Mouse (Mus musculus): ENCODE data around the gene Palb2.

The Palb2 gene

DNA sequence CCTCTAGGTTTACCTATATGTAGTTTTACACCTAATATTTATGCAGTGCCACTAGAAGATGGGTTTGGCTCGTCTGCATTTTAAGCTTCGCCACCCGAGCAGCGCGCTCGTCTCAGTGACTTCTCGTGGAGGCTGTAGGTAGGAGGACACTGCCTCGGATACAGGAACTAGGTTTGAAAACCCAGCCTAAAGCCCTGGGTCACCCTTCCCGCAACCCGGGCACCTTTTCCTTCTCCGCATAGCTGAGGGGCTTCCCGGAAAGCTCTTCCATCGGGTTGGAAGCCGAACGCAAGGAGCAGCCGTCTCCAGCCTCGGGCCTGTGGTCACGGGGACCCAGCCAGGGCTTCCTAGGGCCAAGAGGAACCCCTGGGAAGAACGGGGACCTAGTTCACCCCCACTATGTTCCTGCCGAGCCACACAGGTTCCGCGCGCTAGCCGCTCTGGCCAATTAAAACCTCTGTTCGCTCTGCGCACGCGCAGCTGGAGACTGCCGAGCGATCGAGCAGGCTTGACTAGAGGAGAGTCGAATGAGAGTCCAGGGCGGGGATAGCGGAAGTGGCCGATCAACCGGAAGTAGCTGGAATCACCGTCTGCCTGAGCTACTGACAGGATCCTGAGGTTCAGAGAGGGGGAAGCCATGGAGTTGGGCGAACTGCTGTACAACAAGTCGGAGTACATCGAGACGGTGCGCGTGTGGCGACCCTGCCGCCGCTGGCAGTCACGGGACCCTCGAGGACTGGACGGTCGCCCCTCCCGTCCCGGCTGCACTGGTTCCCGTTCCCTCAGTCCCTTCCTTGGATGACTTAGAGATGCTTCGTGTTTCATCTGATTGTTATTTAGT lies at the start of gene Palb2, which contains the start of gene Dctn5:
Gene Palb2, minus strand, starts transcription at position 489 of the 841 bp plus-strand sequence.
Gene Dctn5, plus strand, starts transcription at position 545 of the 841 bp plus-strand sequence.
- TF ChIP-seq CTCF (conservative IDR thresholded peaks at IDR 0.05; ENCODE audit: low read length) (no peak), POU5F1 (IDR thresholded peaks at IDR 0.05; ENCODE audit: borderline replicate concordance, low read length) (no peak), NANOG (IDR thresholded peaks at IDR 0.05; ENCODE audit: borderline replicate concordance, low read length) (no peak)
- peak within 1 kb of the TSS; percentile 97 for H3K4me3 ChIP-seq (replicated peaks; ENCODE audit: low read length)
- H3K9me3 ChIP-seq (ENCODE audit: low read length): no peaks in the 10 kb centered on the region
- peaks cover 62% of the 10 kb centered on the region for H3K36me3 ChIP-seq (ENCODE audit: insufficient read depth, low read length)
- H3K27me3 ChIP-seq (ENCODE audit: insufficient read depth, low read length): no peaks in the 10 kb centered on the region
- peaks cover 21% of the 10 kb centered on the region for H3K4me1 ChIP-seq (replicated peaks; ENCODE audit: low read depth, low read length)

DNA sequence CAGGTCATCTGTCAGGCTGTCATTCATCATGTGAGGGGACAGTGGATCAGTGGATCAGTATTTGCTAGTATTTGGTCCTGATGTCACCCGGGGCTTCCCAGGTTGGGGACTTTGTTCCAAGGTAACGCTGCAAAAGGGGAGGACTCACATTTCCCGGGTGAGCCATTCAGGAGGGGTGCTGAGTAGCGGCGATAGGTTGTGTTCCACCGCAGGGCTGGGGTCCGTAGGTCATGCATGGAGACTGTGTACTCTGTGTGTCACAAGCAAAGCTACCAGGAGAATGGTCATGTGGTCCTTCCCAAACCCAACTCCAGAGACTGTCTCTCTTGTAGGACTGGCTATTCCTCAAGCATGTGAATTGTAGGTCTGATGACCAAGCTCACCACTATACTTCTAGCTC lies 47.9 kb upstream of the Palb2 start:
- Histone ChIP-seq H3K4me1 (replicated peaks; ENCODE audit: low read depth, low read length) (peaks cover 4% of the 10 kb centered on the region), H3K4me3 (replicated peaks; ENCODE audit: low read length) (no peak overlapping the region), H3K36me3 (ENCODE audit: insufficient read depth, low read length) (no peaks in the 10 kb centered on the region), H3K27me3 (ENCODE audit: insufficient read depth, low read length) (peaks cover 42% of the 10 kb centered on the region), H3K9me3 (ENCODE audit: low read length) (no peaks in the 10 kb centered on the region)
- no peak for TF ChIP-seq NANOG (IDR thresholded peaks at IDR 0.05; ENCODE audit: borderline replicate concordance, low read length)
- TF ChIP-seq POU5F1 (IDR thresholded peaks at IDR 0.05; ENCODE audit: borderline replicate concordance, low read length): no peak
- TF ChIP-seq CTCF (conservative IDR thresholded peaks at IDR 0.05; ENCODE audit: low read length): no peak

DNA sequence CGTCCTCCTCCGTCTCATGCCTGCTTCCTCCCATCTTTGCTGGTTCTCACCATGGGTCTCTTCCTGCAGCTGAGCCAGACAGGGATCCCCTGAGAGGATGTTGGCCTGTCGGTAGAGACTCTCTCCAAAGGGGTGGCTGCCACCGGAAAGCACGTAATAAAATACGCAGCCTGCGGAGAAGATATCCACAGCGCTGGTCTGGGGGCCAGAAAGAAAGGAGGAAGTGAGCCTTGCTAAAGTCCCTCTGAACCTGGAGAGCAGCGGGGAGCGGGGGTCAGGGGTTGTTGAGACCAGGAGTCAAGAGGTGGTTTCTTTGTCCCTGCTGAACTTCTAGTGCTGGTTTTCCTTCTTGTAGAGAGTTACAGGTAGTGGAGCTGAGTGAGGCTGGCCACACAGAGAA lies 38.8 kb upstream of the Palb2 start:
- Histone ChIP-seq H3K4me1 (replicated peaks; ENCODE audit: low read depth, low read length) (peaks cover 53% of the 10 kb centered on the region), H3K4me3 (replicated peaks; ENCODE audit: low read length) (no peak overlapping the region), H3K36me3 (ENCODE audit: insufficient read depth, low read length) (peaks cover 45% of the 10 kb centered on the region), H3K9me3 (ENCODE audit: low read length) (no peaks in the 10 kb centered on the region), H3K27me3 (ENCODE audit: insufficient read depth, low read length) (peaks cover 17% of the 10 kb centered on the region)
- TF ChIP-seq NANOG (IDR thresholded peaks at IDR 0.05; ENCODE audit: borderline replicate concordance, low read length): no peak
- TF ChIP-seq POU5F1 (IDR thresholded peaks at IDR 0.05; ENCODE audit: borderline replicate concordance, low read length): no peak
- TF ChIP-seq CTCF (conservative IDR thresholded peaks at IDR 0.05; ENCODE audit: low read length): no peak

DNA sequence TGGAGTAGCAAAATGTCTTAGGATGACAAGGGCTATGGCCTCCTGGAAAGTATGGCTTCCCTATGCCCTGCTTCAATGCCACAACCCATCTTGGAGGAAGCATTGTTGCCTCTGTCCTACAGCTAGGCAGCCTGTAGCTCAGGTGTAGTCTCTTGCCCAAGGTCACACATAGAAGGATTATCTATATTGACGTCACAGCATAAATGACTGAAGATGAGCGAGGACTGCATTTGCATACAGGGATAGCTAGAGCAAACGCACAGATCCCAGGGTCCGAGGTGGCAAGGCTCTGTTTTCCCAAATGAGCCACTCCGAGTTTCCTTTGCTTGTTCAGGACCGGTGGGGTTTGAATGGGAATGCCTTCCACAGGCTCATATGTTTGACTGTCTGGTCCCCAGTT lies 37.9 kb upstream of the Palb2 start:
- TF ChIP-seq CTCF (conservative IDR thresholded peaks at IDR 0.05; ENCODE audit: low read length): no peak

DNA sequence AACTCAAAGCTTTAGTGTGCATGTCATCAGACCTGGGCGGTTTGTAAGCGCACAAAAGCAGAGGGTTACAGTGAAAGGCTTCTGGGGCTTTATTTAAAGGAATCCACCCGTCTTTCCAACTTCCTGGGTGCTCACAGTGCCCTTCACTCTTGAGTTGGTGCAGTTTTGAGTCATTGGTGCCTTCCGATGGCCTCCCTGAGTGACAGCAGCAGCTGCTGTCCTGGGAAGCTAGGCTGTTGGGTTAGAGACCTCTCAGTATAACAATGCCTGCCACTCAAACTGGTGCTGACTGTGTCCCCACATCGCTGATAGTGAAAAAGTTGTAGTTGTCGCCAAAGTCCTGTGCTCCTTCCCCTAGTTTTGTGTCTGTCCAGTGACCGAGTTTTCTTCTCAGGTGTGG lies 34.4 kb upstream of the Palb2 start:
- H3K27me3 ChIP-seq (ENCODE audit: insufficient read depth, low read length): no peaks in the 10 kb centered on the region
- TF ChIP-seq CTCF (conservative IDR thresholded peaks at IDR 0.05; ENCODE audit: low read length): no peak
- TF ChIP-seq NANOG (IDR thresholded peaks at IDR 0.05; ENCODE audit: borderline replicate concordance, low read length): no peak
- no peak for TF ChIP-seq POU5F1 (IDR thresholded peaks at IDR 0.05; ENCODE audit: borderline replicate concordance, low read length)
- H3K36me3 ChIP-seq (ENCODE audit: insufficient read depth, low read length): peaks cover 87% of the 10 kb centered on the region
- peaks cover 83% of the 10 kb centered on the region for H3K4me1 ChIP-seq (replicated peaks; ENCODE audit: low read depth, low read length)
- H3K9me3 ChIP-seq (ENCODE audit: low read length): no peaks in the 10 kb centered on the region
- H3K4me3 ChIP-seq (replicated peaks; ENCODE audit: low read length): no peak overlapping the region

More for the DNA sequence above, 37.9 kb upstream of the Palb2 start:
- peaks cover 59% of the 10 kb centered on the region for H3K4me1 ChIP-seq (replicated peaks; ENCODE audit: low read depth, low read length)
- H3K27me3 ChIP-seq (ENCODE audit: insufficient read depth, low read length): peaks cover 10% of the 10 kb centered on the region; the same call in 1 of the 2 replicates
- no peak overlapping the region for H3K4me3 ChIP-seq (replicated peaks; ENCODE audit: low read length)
- peaks cover 54% of the 10 kb centered on the region for H3K36me3 ChIP-seq (ENCODE audit: insufficient read depth, low read length)
- no peaks in the 10 kb centered on the region for H3K9me3 ChIP-seq (ENCODE audit: low read length)

DNA sequence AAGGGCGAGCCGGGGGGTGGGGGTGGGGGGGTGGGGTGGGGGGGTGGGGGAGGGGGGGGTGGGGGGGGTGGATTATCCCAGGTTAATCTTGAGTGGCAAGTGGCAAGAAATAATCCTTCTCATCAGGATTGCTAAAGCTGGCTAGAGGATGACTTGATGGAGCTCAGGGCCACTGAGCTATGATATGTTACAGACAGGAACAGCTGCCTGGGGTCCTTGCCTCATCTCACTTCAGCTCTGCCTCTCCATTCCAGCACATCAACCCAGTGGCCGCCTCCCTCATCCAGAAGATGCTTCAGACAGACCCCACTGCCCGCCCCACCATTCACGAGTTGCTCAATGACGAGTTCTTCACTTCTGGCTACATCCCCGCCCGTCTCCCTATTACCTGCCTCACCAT lies 31.0 kb upstream of the Palb2 start:
- H3K4me3 ChIP-seq (replicated peaks; ENCODE audit: low read length): no peak overlapping the region
- no peaks in the 10 kb centered on the region for H3K9me3 ChIP-seq (ENCODE audit: low read length)
- peaks cover 85% of the 10 kb centered on the region for H3K36me3 ChIP-seq (ENCODE audit: insufficient read depth, low read length)
- TF ChIP-seq CTCF (conservative IDR thresholded peaks at IDR 0.05; ENCODE audit: low read length) (no peak), NANOG (IDR thresholded peaks at IDR 0.05; ENCODE audit: borderline replicate concordance, low read length) (no peak), POU5F1 (IDR thresholded peaks at IDR 0.05; ENCODE audit: borderline replicate concordance, low read length) (no peak)
- peaks cover 80% of the 10 kb centered on the region for H3K4me1 ChIP-seq (replicated peaks; ENCODE audit: low read depth, low read length)
- no peaks in the 10 kb centered on the region for H3K27me3 ChIP-seq (ENCODE audit: insufficient read depth, low read length)

DNA sequence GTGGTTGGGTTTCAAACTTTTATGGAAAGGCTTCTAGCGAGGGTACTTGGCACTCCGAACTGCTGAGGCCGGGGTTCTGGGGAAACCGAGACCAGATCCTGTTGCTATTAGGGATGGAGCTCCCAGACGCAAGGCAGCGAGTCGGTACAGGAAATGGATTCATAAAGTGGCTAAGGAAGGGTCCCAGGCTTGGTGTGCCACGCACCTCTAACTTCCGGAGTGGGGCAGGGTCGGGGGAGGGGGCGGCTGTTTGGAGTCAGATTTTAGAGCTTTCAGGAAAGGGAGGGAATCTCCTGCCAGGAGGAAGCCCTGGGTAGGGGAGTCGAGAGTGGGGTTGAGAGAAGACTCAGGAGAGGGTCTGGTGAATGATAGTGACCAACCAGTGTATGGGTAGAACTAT lies 27.3 kb upstream of the Palb2 start:
- Histone ChIP-seq H3K9me3 (ENCODE audit: low read length) (no peaks in the 10 kb centered on the region), H3K4me3 (replicated peaks; ENCODE audit: low read length) (peak overlapping the region; percentile 97), H3K4me1 (replicated peaks; ENCODE audit: low read depth, low read length) (peaks cover 68% of the 10 kb centered on the region), H3K27me3 (ENCODE audit: insufficient read depth, low read length) (no peaks in the 10 kb centered on the region), H3K36me3 (ENCODE audit: insufficient read depth, low read length) (peaks cover 57% of the 10 kb centered on the region)
- TF ChIP-seq NANOG (IDR thresholded peaks at IDR 0.05; ENCODE audit: borderline replicate concordance, low read length) (no peak), CTCF (conservative IDR thresholded peaks at IDR 0.05; ENCODE audit: low read length) (no peak), POU5F1 (IDR thresholded peaks at IDR 0.05; ENCODE audit: borderline replicate concordance, low read length) (no peak)

DNA sequence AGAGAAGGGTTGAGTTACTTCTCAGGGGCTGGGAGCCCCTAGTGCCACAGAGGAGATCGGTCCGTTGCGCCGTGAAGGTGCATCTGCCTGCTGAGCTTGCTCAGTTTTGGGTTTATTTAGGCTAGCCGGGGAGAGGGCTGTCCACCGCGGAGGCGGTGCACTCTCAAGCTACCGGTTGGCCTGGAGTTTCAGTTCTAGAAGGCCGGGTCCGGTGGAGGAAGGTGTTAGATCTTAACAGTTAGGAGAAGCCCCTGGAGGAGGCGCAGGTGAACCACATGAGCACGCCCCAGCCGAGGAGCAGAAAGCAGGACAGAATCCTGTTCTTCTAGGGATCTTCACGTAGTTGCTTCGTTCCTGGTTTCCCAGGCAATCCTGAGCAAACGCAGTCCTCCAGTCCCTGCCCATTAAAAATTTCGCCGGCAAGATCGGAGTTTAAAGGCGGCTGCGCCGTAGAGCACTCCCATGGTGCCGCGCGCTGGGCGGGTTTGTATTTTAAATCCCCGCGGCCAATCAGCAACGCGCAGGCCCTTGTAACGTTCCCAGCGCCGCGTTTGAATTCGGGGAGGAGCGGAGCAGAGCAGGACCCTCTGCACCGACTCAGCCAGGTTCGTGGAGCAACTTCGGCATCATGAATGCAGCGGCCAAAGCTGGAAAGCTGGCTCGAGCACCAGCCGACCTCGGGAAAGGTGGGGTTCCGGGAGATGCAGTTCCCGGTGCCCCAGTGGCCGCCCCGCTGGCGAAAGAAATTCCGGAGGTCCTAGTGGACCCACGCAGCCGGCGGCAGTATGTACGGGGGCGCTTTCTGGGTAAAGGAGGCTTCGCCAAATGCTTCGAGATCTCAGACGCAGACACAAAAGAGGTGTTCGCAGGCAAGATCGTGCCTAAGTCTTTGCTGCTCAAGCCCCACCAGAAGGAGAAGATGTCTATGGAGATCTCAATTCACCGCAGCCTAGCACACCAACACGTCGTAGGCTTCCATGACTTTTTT lies 26.4 kb upstream of the Palb2 start, which contains the start of gene Plk1:
Gene Plk1, plus strand, starts transcription at position 525 of the 988 bp plus-strand sequence.
- peak within 1 kb of the TSS; percentile 97 for H3K4me3 ChIP-seq (replicated peaks; ENCODE audit: low read length)

More for the DNA sequence above, 26.4 kb upstream of the Palb2 start, which contains the start of gene Plk1:
- H3K27me3 ChIP-seq (ENCODE audit: insufficient read depth, low read length): no peaks in the 10 kb centered on the region
- peaks cover 61% of the 10 kb centered on the region for H3K4me1 ChIP-seq (replicated peaks; ENCODE audit: low read depth, low read length)
- TF ChIP-seq POU5F1 (IDR thresholded peaks at IDR 0.05; ENCODE audit: borderline replicate concordance, low read length): no peak
- no peak for TF ChIP-seq CTCF (conservative IDR thresholded peaks at IDR 0.05; ENCODE audit: low read length)
- TF ChIP-seq NANOG (IDR thresholded peaks at IDR 0.05; ENCODE audit: borderline replicate concordance, low read length): no peak
- no peaks in the 10 kb centered on the region for H3K9me3 ChIP-seq (ENCODE audit: low read length)
- peaks cover 51% of the 10 kb centered on the region for H3K36me3 ChIP-seq (ENCODE audit: insufficient read depth, low read length)

Data from E14TG2a.4 (cell line).